Mouse (Mus musculus): ENCODE results near the gene Plekhh2.

GRCm38 (mm10) chr17:84620076-84620475, 108.4 kb downstream of the Plekhh2 start:
- TF ChIP-seq CTCF (IDR thresholded peaks at IDR 0.05 in 2 of 3, conservative IDR thresholded peaks at IDR 0.05 in 1 of 3; ENCODE audit: control insufficient read depth in 1 of 3, insufficient read depth in 1 of 3, low read depth in 2 of 3, low read length in 3 of 3, poor library complexity in 1 of 3, severe bottlenecking in 1 of 3) (no peak), TAL1 (IDR thresholded peaks at IDR 0.05; ENCODE audit: low read length) (no peak), NRF1 (IDR thresholded peaks at IDR 0.05; ENCODE audit: insufficient read depth, low read depth, low read length, poor library complexity, severe bottlenecking) (no peak), SMC3 (IDR thresholded peaks at IDR 0.05; ENCODE audit: low read depth, low read length) (no peak), MAX (IDR thresholded peaks at IDR 0.05; ENCODE audit: low read length) (no peak)

Measured in MEL (cell line).